Mouse (Mus musculus): ENCODE data around the gene Snx29.

DNA sequence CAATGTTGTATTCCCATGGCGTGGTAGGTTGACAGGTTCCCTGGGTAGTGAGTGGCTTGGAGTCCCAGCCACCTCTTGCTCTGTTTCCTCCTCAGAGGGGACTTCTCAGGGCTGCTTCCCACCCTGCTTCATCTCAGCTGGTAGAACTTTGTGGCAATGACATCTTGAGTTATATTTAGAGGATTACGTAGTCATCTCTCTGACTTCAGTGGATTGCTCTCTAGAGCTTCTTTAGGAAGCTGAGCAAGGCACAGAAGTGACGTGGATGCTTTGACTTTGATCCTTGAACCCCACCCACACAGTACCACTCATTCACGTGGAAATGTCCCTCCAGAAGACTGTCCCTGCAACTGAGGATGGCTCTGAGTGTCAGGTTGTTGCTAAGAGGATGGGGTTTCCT, 156.9 kb downstream of the Snx29 start:
- TF ChIP-seq CTCF (conservative IDR thresholded peaks at IDR 0.05; ENCODE audit: low read length) (no peak), NANOG (IDR thresholded peaks at IDR 0.05; ENCODE audit: borderline replicate concordance, low read length) (no peak), POU5F1 (IDR thresholded peaks at IDR 0.05; ENCODE audit: borderline replicate concordance, low read length) (no peak)

Measured in E14TG2a.4 (cell line).